Mouse (Mus musculus): ENCODE results near the gene D17H6S53E. TPM values are rescaled to one million over a fixed set of nuclear protein-coding genes. Genes with fewer than 3 reads are reported as not detected.

Gene D17H6S53E
- total RNA-seq, 1 experiment: 11.2 TPM

- Histone ChIP-seq H3K4me3 (ENCODE audit: insufficient read depth in 1 of 2, low read depth in 1 of 2, low read length in 2 of 2, poor library complexity in 1 of 2, severe bottlenecking in 1 of 2) (peak overlapping the region; percentile 98 to 99), H3K9me3 (ENCODE audit: control insufficient read depth, insufficient read depth, low read depth, low read length) (no peaks in the 10 kb centered on the region), H3K9ac (ENCODE audit: insufficient read depth, low read depth, low read length, poor library complexity, severe bottlenecking) (peak overlapping the region; percentile 99), H3K36me3 (ENCODE audit: control insufficient read depth, insufficient read depth, low read length, poor library complexity, severe bottlenecking) (peaks cover 44% of the 10 kb centered on the region), H3K27ac (ENCODE audit: insufficient read depth, low read depth, low read length, poor library complexity, severe bottlenecking) (no peak overlapping the region), H3K4me1 (ENCODE audit: control insufficient read depth in 2 of 2, insufficient read depth in 2 of 2, low read length in 2 of 2, poor library complexity in 1 of 2) (peaks cover 0 to 10% of the 10 kb centered on the region in 2 experiments; a peak in 1 of 4 replicates)
- in situ Hi-C loops (cut with MboI; ENCODE audit: low sequenced_read_pairs in 2 of 2, unreplicated experiment in 2 of 2): no loop called here
- no peak for DNase-seq (ENCODE audit: low read depth, low spot score)
- TF ChIP-seq CHD2 (IDR thresholded peaks at IDR 0.05; ENCODE audit: low read depth, low read length) (no peak), ZC3H11A (IDR thresholded peaks at IDR 0.05; ENCODE audit: borderline replicate concordance, low read depth, low read length) (no peak), MAFK (IDR thresholded peaks at IDR 0.05; ENCODE audit: insufficient read depth, low read depth, low read length) (no peak)
Measured at GRCm38 (mm10) chr17:35163326-35164081, 37.3 kb downstream of the D17H6S53E start.

- no peak for DNase-seq (ENCODE audit: low read depth, low spot score)
- no peaks in the 10 kb centered on the region for H3K9me3 ChIP-seq (ENCODE audit: control insufficient read depth, insufficient read depth, low read depth, low read length)
- H3K4me1 ChIP-seq (ENCODE audit: control insufficient read depth in 2 of 2, insufficient read depth in 2 of 2, low read length in 2 of 2, poor library complexity in 1 of 2): peaks cover 0 to 10% of the 10 kb centered on the region in 2 experiments; a peak in 1 of 4 replicates
- H3K36me3 ChIP-seq (ENCODE audit: control insufficient read depth, insufficient read depth, low read length, poor library complexity, severe bottlenecking): peaks cover 37% of the 10 kb centered on the region
- H3K27ac ChIP-seq (ENCODE audit: insufficient read depth, low read depth, low read length, poor library complexity, severe bottlenecking): peak overlapping the region; percentile 78
- in situ Hi-C loops (cut with MboI; ENCODE audit: low sequenced_read_pairs in 2 of 2, unreplicated experiment in 2 of 2): no loop called here
- TF ChIP-seq CHD2 (IDR thresholded peaks at IDR 0.05; ENCODE audit: low read depth, low read length): no peak
- no peak for TF ChIP-seq MAFK (IDR thresholded peaks at IDR 0.05; ENCODE audit: insufficient read depth, low read depth, low read length)
- no peak for TF ChIP-seq ZC3H11A (IDR thresholded peaks at IDR 0.05; ENCODE audit: borderline replicate concordance, low read depth, low read length)
- TF ChIP-seq HCFC1 (IDR thresholded peaks at IDR 0.05; ENCODE audit: borderline replicate concordance, insufficient read depth, low read length): no peak
- TF ChIP-seq ZNF384 (IDR thresholded peaks at IDR 0.05; ENCODE audit: low read depth, low read length): no peak
- H3K9ac ChIP-seq (ENCODE audit: insufficient read depth, low read depth, low read length, poor library complexity, severe bottlenecking): peak overlapping the region; percentile 99
- H3K4me3 ChIP-seq (ENCODE audit: insufficient read depth in 1 of 2, low read depth in 1 of 2, low read length in 2 of 2, poor library complexity in 1 of 2, severe bottlenecking in 1 of 2): peak overlapping the region; percentile 98 to 99
Measured at GRCm38 (mm10) chr17:35164218-35164567, 38.0 kb downstream of the D17H6S53E start.

- peak within 1 kb of the TSS; percentile 98 to 99 for H3K4me3 ChIP-seq (ENCODE audit: insufficient read depth in 1 of 2, low read depth in 1 of 2, low read length in 2 of 2, poor library complexity in 1 of 2, severe bottlenecking in 1 of 2)
- in situ Hi-C loops (cut with MboI; ENCODE audit: low sequenced_read_pairs in 2 of 2, unreplicated experiment in 2 of 2): loop anchor here (5.0 kb wide), 1 partner anchor 67 kb away; the partner anchor contains the start of gene Atp6v1g2 (in 2 of the 2)
Measured at GRCm38 (mm10) chr17:35164568-35165450, 38.6 kb downstream of the D17H6S53E start, which contains the start of gene Prrc2a. Gene Prrc2a, minus strand, starts transcription at chr17:35164897.

DNA sequence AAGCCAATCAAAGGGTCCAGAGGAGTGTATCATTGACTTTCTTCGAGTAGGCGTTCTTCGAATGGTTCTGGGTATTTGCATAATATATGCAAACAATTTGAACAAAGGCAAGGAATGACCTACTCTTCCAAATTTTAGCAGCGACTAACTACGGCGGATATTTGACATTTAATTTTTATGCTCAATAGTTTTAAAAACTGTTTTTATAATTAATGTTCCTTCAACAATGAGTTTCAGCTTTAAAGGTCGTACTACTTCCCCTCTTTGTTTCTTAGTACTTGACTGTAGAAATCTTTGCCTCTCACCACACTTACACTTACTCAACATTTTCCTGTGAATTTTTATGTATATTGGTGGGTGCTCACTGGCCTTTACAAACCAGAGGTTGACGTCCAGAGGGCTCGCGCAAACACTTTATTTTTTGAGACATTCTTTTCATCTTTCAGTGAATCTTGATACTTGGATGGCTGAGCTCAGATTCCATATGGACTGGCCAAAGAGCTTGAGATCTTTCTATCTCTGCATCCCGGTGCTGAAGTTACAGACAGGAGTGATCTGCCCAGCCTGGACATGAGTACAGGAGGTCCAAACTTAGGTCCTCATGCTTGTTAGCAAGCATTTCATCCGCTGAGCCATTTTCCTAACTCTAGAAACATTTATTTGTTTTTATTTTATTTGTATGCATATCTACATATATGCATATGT is 39.4 kb downstream of the D17H6S53E start:
- no peak overlapping the region for H3K9ac ChIP-seq (ENCODE audit: insufficient read depth, low read depth, low read length, poor library complexity, severe bottlenecking)
- H3K36me3 ChIP-seq (ENCODE audit: control insufficient read depth, insufficient read depth, low read length, poor library complexity, severe bottlenecking): peaks cover 23% of the 10 kb centered on the region
- no peaks in the 10 kb centered on the region for H3K9me3 ChIP-seq (ENCODE audit: control insufficient read depth, insufficient read depth, low read depth, low read length)
- peak overlapping the region; percentile 78 to 92 for H3K4me3 ChIP-seq (ENCODE audit: insufficient read depth in 1 of 2, low read depth in 1 of 2, low read length in 2 of 2, poor library complexity in 1 of 2, severe bottlenecking in 1 of 2)
- TF ChIP-seq ZNF384 (IDR thresholded peaks at IDR 0.05; ENCODE audit: low read depth, low read length) (no peak), CHD2 (IDR thresholded peaks at IDR 0.05; ENCODE audit: low read depth, low read length) (no peak), MAFK (IDR thresholded peaks at IDR 0.05; ENCODE audit: insufficient read depth, low read depth, low read length) (no peak), ZC3H11A (IDR thresholded peaks at IDR 0.05; ENCODE audit: borderline replicate concordance, low read depth, low read length) (no peak), HCFC1 (IDR thresholded peaks at IDR 0.05; ENCODE audit: borderline replicate concordance, insufficient read depth, low read length) (no peak)
- in situ Hi-C loops (cut with MboI; ENCODE audit: low sequenced_read_pairs in 2 of 2, unreplicated experiment in 2 of 2): loop anchor here (5.0 kb wide), 1 partner anchor 67 kb away; the partner anchor contains the start of gene Atp6v1g2 (in 2 of the 2)
- H3K4me1 ChIP-seq (ENCODE audit: control insufficient read depth in 2 of 2, insufficient read depth in 2 of 2, low read length in 2 of 2, poor library complexity in 1 of 2): peaks cover 0 to 10% of the 10 kb centered on the region in 2 experiments; a peak in 1 of 4 replicates
- no peak for DNase-seq (ENCODE audit: low read depth, low spot score)
- H3K27ac ChIP-seq (ENCODE audit: insufficient read depth, low read depth, low read length, poor library complexity, severe bottlenecking): peak overlapping the region; percentile 99; the same call in 1 of the 2 replicates

More at GRCm38 (mm10) chr17:35164568-35165450, 38.6 kb downstream of the D17H6S53E start, which contains the start of gene Prrc2a:
- no peaks in the 10 kb centered on the region for H3K9me3 ChIP-seq (ENCODE audit: control insufficient read depth, insufficient read depth, low read depth, low read length)
- peak; percentile 97 for DNase-seq (ENCODE audit: low read depth, low spot score)
- peaks cover 0 to 10% of the 10 kb centered on the region in 2 experiments; a peak in 1 of 4 replicates for H3K4me1 ChIP-seq (ENCODE audit: control insufficient read depth in 2 of 2, insufficient read depth in 2 of 2, low read length in 2 of 2, poor library complexity in 1 of 2)
- H3K36me3 ChIP-seq (ENCODE audit: control insufficient read depth, insufficient read depth, low read length, poor library complexity, severe bottlenecking): peaks cover 31% of the 10 kb centered on the region
- peak within 1 kb of the TSS; percentile 99 for H3K27ac ChIP-seq (ENCODE audit: insufficient read depth, low read depth, low read length, poor library complexity, severe bottlenecking)
- no peak for TF ChIP-seq ZC3H11A (IDR thresholded peaks at IDR 0.05; ENCODE audit: borderline replicate concordance, low read depth, low read length)
- peak; percentile 71; the same call in 1 of the 2 replicates for TF ChIP-seq HCFC1 (IDR thresholded peaks at IDR 0.05; ENCODE audit: borderline replicate concordance, insufficient read depth, low read length)
- peak; percentile 94 for TF ChIP-seq ZNF384 (IDR thresholded peaks at IDR 0.05; ENCODE audit: low read depth, low read length)
- TF ChIP-seq CHD2 (IDR thresholded peaks at IDR 0.05; ENCODE audit: low read depth, low read length): no peak
- no peak for TF ChIP-seq MAFK (IDR thresholded peaks at IDR 0.05; ENCODE audit: insufficient read depth, low read depth, low read length)
- peak within 1 kb of the TSS; percentile 99 for H3K9ac ChIP-seq (ENCODE audit: insufficient read depth, low read depth, low read length, poor library complexity, severe bottlenecking)

All from ES-E14 (cell line).